Mouse (Mus musculus) midbrain, embryonic 16.5 days (tissue): ENCODE measurements around the gene Rpl22. TPM values are rescaled to one million over a fixed set of nuclear protein-coding genes. Genes with fewer than 3 reads are reported as not detected.

Experiments used
- polyA plus RNA-seq: library from polyadenylated mRNA; unstranded; fragments of >200 nt; fragmentation: Nextera tagmentation; extraction: Ambion mirVana; gene quantifications from 2 replicates; pipeline ENCODE4 v1.2.1, GENCODE M21; 2015

Rpl22 gene
- polyA plus RNA-seq, 1 experiment from 2014 or later = 117 TPM

Other genes starting within 250 kb of the Rpl22 start
- gene Tnfrsf25, start 209.8 kb upstream of the Rpl22 start, polyA plus RNA-seq = 0.37 and 0.83 TPM in 2 replicates
- gene Espn, start 173.4 kb upstream of the Rpl22 start, polyA plus RNA-seq = 0.14 and 0.25 TPM in 2 replicates
- gene Hes2, start 166.9 kb upstream of the Rpl22 start, polyA plus RNA-seq = not detected in 2 replicates
- 437 and 480 TPM in 2 replicates for gene Acot7, start 147.6 kb upstream of the Rpl22 start, polyA plus RNA-seq
- 13.8 and 16.2 TPM in 2 replicates for gene Gpr153, start 51.5 kb upstream of the Rpl22 start, polyA plus RNA-seq
- gene Hes3, start 34.1 kb upstream of the Rpl22 start, polyA plus RNA-seq = 0.19 and 0.41 TPM in 2 replicates
- 20.6 and 20.7 TPM in 2 replicates for gene Icmt, start 28.5 kb upstream of the Rpl22 start, polyA plus RNA-seq
- gene Rnf207, start 6.7 kb upstream of the Rpl22 start, polyA plus RNA-seq = 6.4 and 9.5 TPM in 2 replicates
- 55.2 and 66.7 TPM in 2 replicates for gene Chd5, start 12.9 kb downstream of the Rpl22 start, polyA plus RNA-seq
- gene Nphp4, start 151.0 kb downstream of the Rpl22 start, polyA plus RNA-seq = 5.7 and 6.4 TPM in 2 replicates
- 23.6 and 29.8 TPM in 2 replicates for gene Kcnab2, start 152.1 kb downstream of the Rpl22 start, polyA plus RNA-seq